Comparison of ENCODE assay signal across 13 mouse cellular contexts in genomic region chr2:91773309-91773708, GRCm38 (mm10).
"Had no signal": no experiment of that assay in that cellular context is flagged by ENCODE, and none has a peak within 500 bp of the region (broad histone marks: within the 10 kb centered on the region; RNA-seq: fewer than 3 reads in every experiment).

No protein-coding gene starts in this region.

- H3K27ac ChIP-seq: kidney, embryonic 15.5 days; limb, embryonic 15.5 days; liver, embryonic 12.5 days; midbrain, embryonic 10.5 days; midbrain, embryonic 15.5 days; neural tube, embryonic 12.5 days; stomach, embryonic 15.5 days had no signal

- DNase-seq: kidney, postnatal 14 days; lung, embryonic 14.5 days; lung, postnatal 10 days; lung, postnatal 4 days; retina, postnatal 1 day; thymus, postnatal 36 days had no signal

- H3K4me3 ChIP-seq: kidney, embryonic 15.5 days; limb, embryonic 15.5 days; liver, embryonic 12.5 days; midbrain, embryonic 10.5 days; midbrain, embryonic 15.5 days; neural tube, embryonic 12.5 days; stomach, embryonic 15.5 days had no signal

- ATAC-seq: liver, embryonic 12.5 days; midbrain, embryonic 15.5 days had no signal
